Mouse (Mus musculus): Measurements from ENCODE around the gene Ercc2. TPM values are rescaled to one million over a fixed set of nuclear protein-coding genes. Genes with fewer than 3 reads are reported as not detected.
A peak's percentile ranks its signal among the peaks of the same experiment; 100 is the strongest.

The Ercc2 gene
- polyA plus RNA-seq (2015; fragmentation: Nextera tagmentation; extraction: Ambion mirVana), result 21.6 and 22.2 TPM in 2 replicates

DNA sequence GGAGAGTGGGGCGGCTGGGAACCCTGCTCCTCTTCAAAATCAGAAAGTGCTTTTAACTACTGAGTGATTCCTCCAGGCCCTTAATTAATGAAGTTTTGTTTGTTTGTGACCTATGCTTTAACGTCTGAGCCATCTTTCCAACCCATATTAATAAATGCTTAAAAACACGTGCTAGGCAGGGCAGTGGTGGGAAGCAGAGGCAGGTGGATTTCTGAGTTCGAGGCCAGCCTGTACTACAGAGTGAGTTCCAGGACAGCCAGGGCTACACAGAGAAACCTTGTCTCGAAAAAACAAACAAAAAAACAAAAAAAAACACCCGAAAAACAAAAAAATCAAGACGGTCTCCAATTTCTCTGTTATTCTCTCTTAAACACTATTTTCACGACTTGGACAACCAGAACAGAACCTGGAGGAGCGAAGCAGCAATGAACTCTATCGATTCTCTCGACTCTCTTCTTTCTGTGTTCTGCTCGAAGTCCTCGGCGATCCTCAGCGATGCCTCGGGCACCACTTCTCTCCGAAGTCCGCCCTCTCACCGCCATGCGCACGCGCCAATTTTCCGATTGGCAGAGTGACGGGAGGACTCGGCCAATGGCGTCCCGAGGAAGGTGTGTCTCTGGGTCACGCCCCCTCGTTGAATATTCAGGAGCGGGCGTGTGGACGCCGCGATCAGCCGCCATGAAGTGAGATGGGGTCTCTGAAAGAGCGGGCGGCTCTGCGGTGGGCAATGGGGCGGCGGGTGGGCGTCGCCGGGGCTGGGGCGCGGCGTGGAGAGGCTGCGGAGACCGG, at the start of gene Ercc2:
Gene Ercc2 (plus strand): TSS at position 634 of the 789 bp plus-strand sequence.
- H3K4me2 ChIP-seq, result peak within 1 kb of the TSS; percentile 74
- peak within 1 kb of the TSS; percentile 93 for H3K4me3 ChIP-seq (replicated peaks)
- peak; percentile 97 for ATAC-seq (ENCODE audit: low FRiP score)
- H3K36me3 ChIP-seq, result peaks cover 28% of the 10 kb centered on the region
- 6% methylated on average over 48 of the region's 48 CpGs for WGBS
- peak within 1 kb of the TSS; percentile 68 for H3K27ac ChIP-seq (replicated peaks)
- peaks cover 22% of the 10 kb centered on the region for H3K4me1 ChIP-seq
- no peaks in the 10 kb centered on the region for H3K9me3 ChIP-seq (replicated peaks)
- H3K9ac ChIP-seq (replicated peaks), result peak within 1 kb of the TSS; percentile 90
- H3K27me3 ChIP-seq (replicated peaks), result no peaks in the 10 kb centered on the region

DNA sequence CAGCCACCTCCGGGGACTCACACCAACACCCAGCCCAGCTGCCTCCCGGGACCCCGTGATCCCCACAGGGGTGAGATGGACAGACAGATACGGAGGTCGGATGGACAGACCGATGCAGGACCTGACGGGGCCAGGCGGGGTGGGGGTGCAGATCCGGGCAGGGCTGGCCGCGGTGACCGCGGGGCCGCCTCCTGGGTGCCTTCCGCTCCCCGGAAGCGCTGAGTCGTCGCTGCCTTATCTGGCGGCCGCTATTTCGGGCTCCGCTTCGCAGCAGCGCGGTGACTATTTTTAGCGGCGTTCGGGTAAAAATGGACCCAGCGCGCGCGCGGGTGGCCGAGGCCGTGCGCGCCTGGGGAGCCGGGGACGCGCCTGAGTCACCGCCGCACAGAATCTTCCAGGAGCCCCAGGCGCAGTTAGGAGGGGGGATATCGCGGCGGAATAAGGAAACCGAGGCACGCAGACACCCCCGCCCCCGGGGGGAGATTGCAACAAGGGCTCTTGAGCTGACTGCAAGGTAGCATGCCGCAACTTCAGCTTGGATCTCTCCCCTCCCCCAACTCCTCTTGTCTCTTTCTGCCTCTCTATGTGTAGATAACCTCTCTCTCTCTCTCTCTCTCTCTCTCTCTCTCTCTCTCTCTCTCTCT, 49.0 kb upstream of the Ercc2 start:
- Histone ChIP-seq H3K27ac (replicated peaks) (peak overlapping the region; percentile 81), H3K4me2 (peak overlapping the region; percentile 80), H3K36me3 (no peaks in the 10 kb centered on the region), H3K9ac (replicated peaks) (peak overlapping the region; percentile 79), H3K27me3 (replicated peaks) (0 out of 2 replicates have a peak, but pooled peaks cover under 1% of the 10 kb centered on the region), H3K4me3 (replicated peaks) (peak overlapping the region; percentile 61), H3K4me1 (peaks cover 13% of the 10 kb centered on the region), H3K9me3 (replicated peaks) (no peaks in the 10 kb centered on the region)
- ATAC-seq (ENCODE audit: low FRiP score), result peak; percentile 70
- WGBS, result under 1% methylated on average over 52 of the region's 52 CpGs

DNA sequence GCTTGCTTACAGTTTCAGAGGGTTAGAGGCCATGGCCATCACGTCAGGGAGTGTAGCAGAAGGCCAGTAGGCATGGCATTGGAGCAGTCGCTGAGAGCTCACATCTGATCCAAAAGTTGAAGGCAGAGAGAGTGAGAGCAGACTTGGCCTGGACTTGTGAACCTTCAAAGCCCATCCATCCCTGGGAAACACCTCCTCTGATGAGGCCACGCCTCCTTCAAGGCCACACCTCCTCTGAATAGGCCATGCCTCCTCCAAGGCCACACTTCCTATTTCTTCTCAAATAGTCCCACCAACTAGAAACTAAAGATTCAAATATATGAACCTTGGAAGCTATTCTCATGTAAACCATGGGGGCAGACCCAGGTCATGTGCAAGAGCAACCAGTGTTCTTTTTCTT, 46.2 kb upstream of the Ercc2 start:
- Histone ChIP-seq H3K4me3 (replicated peaks) (no peak overlapping the region), H3K36me3 (no peaks in the 10 kb centered on the region), H3K27me3 (replicated peaks) (0 out of 2 replicates have a peak, but pooled peaks cover 4% of the 10 kb centered on the region), H3K4me1 (peaks cover 13% of the 10 kb centered on the region), H3K27ac (replicated peaks) (no peak overlapping the region), H3K4me2 (no peak overlapping the region), H3K9me3 (replicated peaks) (no peaks in the 10 kb centered on the region), H3K9ac (replicated peaks) (no peak overlapping the region)
- WGBS, result 54% methylated on average over 3 of the region's 3 CpGs
- no peak for ATAC-seq (ENCODE audit: low FRiP score)

DNA sequence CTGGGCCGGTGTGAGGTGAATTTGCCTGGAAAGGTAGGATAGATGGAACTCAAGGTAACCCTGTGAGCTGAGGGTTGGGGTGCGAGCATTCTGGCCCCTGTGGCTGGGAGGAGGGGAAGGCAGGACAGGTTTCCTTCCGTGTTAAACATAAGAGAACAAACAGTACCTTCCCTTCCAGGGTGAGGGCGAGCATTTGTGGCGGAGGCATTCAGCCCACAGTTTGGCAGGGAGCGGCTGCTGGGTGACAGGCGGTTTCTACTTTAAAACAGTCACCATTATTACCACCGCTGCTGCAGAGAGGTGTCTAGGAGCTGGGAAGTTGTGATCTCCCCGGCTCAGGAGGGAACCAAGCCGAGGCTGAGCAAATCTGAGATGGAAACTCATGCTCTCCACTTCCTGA, 44.7 kb upstream of the Ercc2 start:
- Histone ChIP-seq H3K27ac (replicated peaks) (no peak overlapping the region), H3K4me3 (replicated peaks) (no peak overlapping the region), H3K27me3 (replicated peaks) (peaks cover 17% of the 10 kb centered on the region), H3K9ac (replicated peaks) (no peak overlapping the region), H3K4me2 (no peak overlapping the region), H3K9me3 (replicated peaks) (no peaks in the 10 kb centered on the region), H3K36me3 (no peaks in the 10 kb centered on the region), H3K4me1 (peaks cover 25% of the 10 kb centered on the region)
- 70% methylated on average over 10 of the region's 10 CpGs for WGBS
- ATAC-seq (ENCODE audit: low FRiP score), result no peak

DNA sequence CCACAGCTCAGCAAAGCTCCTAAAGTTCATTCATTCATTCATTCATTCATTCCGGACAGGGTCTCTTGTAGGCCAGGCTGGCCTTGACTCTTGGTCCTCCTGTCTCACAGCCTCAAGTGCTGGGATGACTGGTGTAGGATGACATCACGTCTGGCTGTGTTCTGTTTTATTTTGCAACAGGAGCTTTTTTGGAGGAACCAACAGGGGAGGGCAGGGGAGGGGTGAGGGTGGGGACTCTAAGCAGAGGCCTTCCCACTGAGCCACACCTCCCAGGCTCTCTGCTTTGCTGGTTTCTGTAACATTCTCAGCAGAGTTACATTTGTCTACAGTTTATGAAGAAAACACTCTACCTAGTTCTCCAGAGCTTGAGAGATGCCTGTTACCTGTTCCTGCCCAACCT, 43.8 kb upstream of the Ercc2 start:
- Histone ChIP-seq H3K9ac (replicated peaks) (no peak overlapping the region), H3K27me3 (replicated peaks) (peaks cover 19% of the 10 kb centered on the region), H3K27ac (replicated peaks) (no peak overlapping the region), H3K36me3 (no peaks in the 10 kb centered on the region), H3K4me2 (no peak overlapping the region), H3K9me3 (replicated peaks) (no peaks in the 10 kb centered on the region), H3K4me1 (peaks cover 29% of the 10 kb centered on the region), H3K4me3 (replicated peaks) (no peak overlapping the region)
- WGBS, result 63% methylated on average over 2 of the region's 2 CpGs
- no peak for ATAC-seq (ENCODE audit: low FRiP score)

DNA sequence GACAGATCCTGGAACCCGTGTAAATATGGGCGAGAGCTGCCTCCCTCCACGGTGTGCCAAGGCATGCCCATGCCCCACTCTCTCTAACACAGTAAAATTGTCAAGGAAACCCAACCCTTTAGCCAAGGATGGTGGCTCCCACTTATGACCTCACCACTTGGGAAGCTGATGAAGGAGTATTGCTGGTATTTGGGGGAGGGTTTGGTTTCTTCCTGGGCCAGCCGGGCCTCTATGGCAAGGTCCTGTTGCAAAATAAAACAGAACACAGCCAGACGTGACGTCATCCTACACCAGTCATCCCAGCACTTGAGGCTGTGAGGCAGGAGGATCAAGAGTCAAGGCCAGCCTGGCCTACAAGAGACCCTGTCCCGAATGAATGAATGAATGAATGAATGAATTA, 43.2 kb upstream of the Ercc2 start:
- H3K27me3 ChIP-seq (replicated peaks), result peaks cover 19% of the 10 kb centered on the region

DNA sequence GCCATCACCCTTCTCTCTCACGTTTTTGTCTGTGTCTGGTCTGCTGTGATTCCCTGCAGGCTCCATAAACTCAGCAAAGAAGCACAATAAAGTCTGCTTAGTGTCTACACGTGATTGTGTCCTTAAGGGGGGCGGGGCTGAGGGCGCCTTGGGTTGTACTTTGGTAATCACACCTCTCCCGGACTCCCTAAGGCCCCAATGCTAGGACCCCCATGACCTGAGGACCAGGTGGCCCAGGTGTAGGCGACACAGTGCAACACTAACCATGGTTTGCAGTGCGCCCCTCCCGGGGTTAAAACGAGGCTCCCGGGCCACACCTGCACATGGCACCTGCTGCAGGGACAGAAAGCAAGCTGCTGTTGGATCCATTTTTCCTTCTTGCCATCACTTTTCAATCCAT, 40.6 kb upstream of the Ercc2 start:
- Histone ChIP-seq H3K27ac (replicated peaks) (no peak overlapping the region), H3K9ac (replicated peaks) (no peak overlapping the region), H3K4me3 (replicated peaks) (peak overlapping the region; percentile 49), H3K9me3 (replicated peaks) (no peaks in the 10 kb centered on the region), H3K4me1 (peaks cover 42% of the 10 kb centered on the region), H3K36me3 (no peaks in the 10 kb centered on the region), H3K27me3 (replicated peaks) (peaks cover 19% of the 10 kb centered on the region), H3K4me2 (peak overlapping the region; percentile 98)
- no peak for ATAC-seq (ENCODE audit: low FRiP score)
- 21% methylated on average over 10 of the region's 10 CpGs for WGBS

More for the DNA sequence above, 43.2 kb upstream of the Ercc2 start:
- no peak overlapping the region for H3K4me2 ChIP-seq
- no peaks in the 10 kb centered on the region for H3K36me3 ChIP-seq
- no peak for ATAC-seq (ENCODE audit: low FRiP score)
- H3K9me3 ChIP-seq (replicated peaks), result no peaks in the 10 kb centered on the region
- H3K9ac ChIP-seq (replicated peaks), result no peak overlapping the region
- H3K4me1 ChIP-seq, result peaks cover 31% of the 10 kb centered on the region
- H3K4me3 ChIP-seq (replicated peaks), result no peak overlapping the region
- WGBS, result 82% methylated on average over 7 of the region's 7 CpGs
- H3K27ac ChIP-seq (replicated peaks), result no peak overlapping the region

DNA sequence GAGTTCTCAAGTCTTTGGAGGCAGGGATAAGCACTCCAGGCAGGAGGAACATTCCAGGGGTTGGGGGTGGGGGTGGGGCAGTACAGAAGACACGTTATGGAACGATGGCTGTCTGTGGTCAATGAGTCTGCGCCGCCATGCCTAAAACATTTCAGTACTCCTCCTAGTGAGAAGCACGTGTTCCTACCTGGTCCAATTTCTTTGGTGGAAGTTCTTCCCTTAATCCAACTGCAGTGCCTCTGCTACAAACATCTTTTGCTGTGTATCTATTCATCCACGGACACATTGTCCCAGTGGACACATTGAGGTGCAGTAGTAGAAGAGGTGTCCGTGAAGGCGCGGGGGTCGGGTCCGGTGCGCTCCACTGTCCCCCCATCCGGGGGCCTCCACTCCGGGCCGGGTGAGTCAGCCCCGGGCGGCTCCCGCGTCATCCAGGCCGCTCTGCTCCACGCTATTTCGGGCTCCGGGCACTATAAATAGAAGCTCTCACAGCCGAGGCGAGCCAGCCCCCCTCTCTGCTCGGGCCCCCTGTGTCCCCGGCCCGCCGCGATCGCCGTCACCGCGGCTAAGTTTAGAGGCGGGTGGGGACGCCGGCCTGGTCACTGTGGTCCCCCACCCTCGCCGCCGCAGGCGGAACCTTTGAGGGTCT, 39.9 kb upstream of the Ercc2 start:
- ATAC-seq (ENCODE audit: low FRiP score), result no peak
- Histone ChIP-seq H3K4me3 (replicated peaks) (peak overlapping the region; percentile 49), H3K4me1 (peaks cover 47% of the 10 kb centered on the region)

DNA sequence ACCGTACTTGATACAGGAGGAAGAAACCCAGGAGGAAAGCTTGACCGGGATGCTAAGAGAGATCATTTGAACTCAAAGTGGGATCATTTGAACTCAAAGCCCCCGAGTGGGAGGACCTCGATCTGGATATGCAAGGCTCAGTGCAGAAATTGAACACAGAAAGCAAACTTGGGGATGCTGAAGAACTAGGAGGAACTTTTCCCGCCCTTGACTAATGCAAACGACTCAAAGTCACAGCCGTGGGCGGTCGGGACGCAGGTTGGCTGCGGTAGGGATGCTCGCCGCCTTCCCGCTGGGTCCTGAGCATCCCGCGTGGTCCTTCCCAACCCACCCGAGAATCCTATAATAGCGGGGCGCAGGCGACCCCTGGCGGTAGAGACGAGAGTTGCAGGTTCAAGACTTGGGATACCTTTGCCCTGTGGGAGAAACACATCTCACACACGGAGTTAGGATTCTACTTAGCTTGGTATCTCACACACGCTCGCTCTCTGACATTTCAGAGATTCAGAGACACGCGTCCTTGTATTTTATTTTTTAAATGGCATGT, 39.3 kb upstream of the Ercc2 start:
- Histone ChIP-seq H3K27ac (replicated peaks) (no peak overlapping the region), H3K27me3 (replicated peaks) (peaks cover 19% of the 10 kb centered on the region), H3K4me3 (replicated peaks) (peak overlapping the region; percentile 49), H3K9ac (replicated peaks) (peak overlapping the region; percentile 54), H3K9me3 (replicated peaks) (no peaks in the 10 kb centered on the region), H3K4me1 (peaks cover 47% of the 10 kb centered on the region), H3K36me3 (no peaks in the 10 kb centered on the region; the same call in 1 of the 2 replicates), H3K4me2 (peak overlapping the region; percentile 98)
- WGBS, result under 1% methylated on average over 27 of the region's 27 CpGs
- ATAC-seq (ENCODE audit: low FRiP score), result peak; percentile 18; the same call in 1 of the 2 replicates

More for the DNA sequence above, 39.9 kb upstream of the Ercc2 start:
- Histone ChIP-seq H3K9ac (replicated peaks) (peak overlapping the region; percentile 54), H3K9me3 (replicated peaks) (no peaks in the 10 kb centered on the region), H3K27me3 (replicated peaks) (peaks cover 19% of the 10 kb centered on the region), H3K36me3 (no peaks in the 10 kb centered on the region), H3K27ac (replicated peaks) (no peak overlapping the region), H3K4me2 (peak overlapping the region; percentile 98)
- WGBS, result 1% methylated on average over 41 of the region's 41 CpGs

DNA sequence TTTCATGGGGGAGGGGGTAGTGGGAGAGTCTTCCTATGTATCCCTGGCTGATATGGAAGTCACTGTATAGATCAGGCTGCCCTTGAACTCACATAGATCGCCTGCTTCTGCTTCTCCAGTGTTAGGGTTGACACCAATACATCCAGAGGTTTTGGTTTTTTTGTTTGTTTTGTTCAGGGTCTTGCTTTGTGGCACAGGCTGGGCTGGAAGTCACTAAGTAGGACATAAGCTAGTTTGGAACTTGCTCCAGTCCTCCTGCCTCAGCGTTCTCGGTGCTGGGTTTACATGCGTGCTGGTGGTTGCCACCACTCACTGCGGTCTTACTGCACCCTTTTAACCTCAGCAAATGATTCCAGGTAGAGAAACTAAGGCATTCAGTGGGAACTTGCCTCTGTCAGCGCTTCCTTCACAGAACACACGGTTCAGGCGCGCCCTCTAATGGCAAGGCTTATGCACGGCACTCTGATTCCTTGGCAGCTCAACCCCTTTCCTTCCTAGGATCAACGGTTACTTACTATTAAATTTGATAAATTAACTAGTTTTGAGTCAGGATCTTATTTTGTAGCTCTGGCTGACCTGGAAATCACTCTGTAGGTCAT, 38.5 kb upstream of the Ercc2 start:
- peaks cover 15% of the 10 kb centered on the region for H3K27me3 ChIP-seq (replicated peaks)
- H3K9me3 ChIP-seq (replicated peaks), result no peaks in the 10 kb centered on the region
- no peak overlapping the region for H3K9ac ChIP-seq (replicated peaks)
- peak overlapping the region; percentile 49; the same call in 1 of the 2 replicates for H3K4me3 ChIP-seq (replicated peaks)
- ATAC-seq (ENCODE audit: low FRiP score), result no peak
- 1% methylated on average over 11 of the region's 11 CpGs for WGBS
- peak overlapping the region; percentile 98 for H3K4me2 ChIP-seq
- no peak overlapping the region for H3K27ac ChIP-seq (replicated peaks)
- H3K4me1 ChIP-seq, result peaks cover 47% of the 10 kb centered on the region
- peaks cover 5% of the 10 kb centered on the region; the same call in 1 of the 2 replicates for H3K36me3 ChIP-seq
